Comparison of ENCODE assay signal across 23 mouse cellular contexts in the genomic region with DNA sequence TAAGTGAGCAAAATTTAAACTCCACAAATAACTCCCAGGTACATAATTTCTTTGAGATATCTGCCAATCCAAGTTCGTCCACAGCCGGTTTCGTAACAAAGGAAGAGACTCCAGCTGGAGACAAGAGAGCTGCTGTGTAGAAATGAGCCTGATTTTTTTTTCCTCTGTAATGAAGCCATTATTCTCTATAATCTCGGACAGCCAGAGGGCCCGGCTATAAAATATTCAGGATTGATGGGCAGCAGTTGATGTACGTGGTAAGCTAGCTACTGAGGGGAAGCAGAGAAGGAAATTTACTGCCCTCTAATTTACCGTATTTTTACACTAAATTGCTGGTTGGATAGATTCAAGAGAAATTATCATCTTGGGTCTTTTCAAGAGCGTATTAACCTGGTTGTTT.
"Had no signal": no experiment of that assay in that cellular context is flagged by ENCODE, and none has a peak within 500 bp of the region (broad histone marks: within the 10 kb centered on the region; RNA-seq: fewer than 3 reads in every experiment).

No protein-coding gene starts in this region.

- DNase-seq: kidney, adult 2 months; kidney, postnatal 25 days; layer of hippocampus, adult 9-11 months; liver; lung, adult 18-20 months; lung, postnatal 10 days; lung, postnatal 36 days; right cerebral cortex, adult 18-20 months; right cerebral cortex, postnatal 25 days; spleen, adult 18-20 months; thymus, adult 18-20 months; thymus, postnatal 36 days had no signal

- ATAC-seq: intestine, postnatal 0 days; liver, embryonic 12.5 days; midbrain, embryonic 13.5 days had no signal

- H3K4me2 ChIP-seq: limb, embryonic 13.5 days; liver, embryonic 12.5 days; liver, embryonic 15.5 days; lung, embryonic 15.5 days; midbrain, embryonic 13.5 days had no signal

- H3K36me3 ChIP-seq: limb, embryonic 10.5 days; limb, embryonic 13.5 days; liver, embryonic 12.5 days; liver, embryonic 15.5 days had no signal

- H3K9me3 ChIP-seq: limb, embryonic 10.5 days; limb, embryonic 13.5 days; liver, embryonic 12.5 days; liver, embryonic 15.5 days; lung, embryonic 15.5 days; megakaryocyte, embryonic 14.5 days; midbrain, embryonic 10.5 days; midbrain, embryonic 13.5 days had no signal

- H3K4me1 ChIP-seq: limb, embryonic 13.5 days; liver, embryonic 12.5 days; liver, embryonic 15.5 days; lung, embryonic 15.5 days; megakaryocyte, embryonic 14.5 days; midbrain, embryonic 10.5 days; midbrain, embryonic 13.5 days had no signal

- H3K9ac ChIP-seq: limb, embryonic 13.5 days; liver, embryonic 12.5 days; liver, embryonic 15.5 days; lung, embryonic 15.5 days; midbrain, embryonic 13.5 days had no signal

- H3K27me3 ChIP-seq: limb, embryonic 13.5 days; liver, embryonic 12.5 days; liver, embryonic 15.5 days; lung, embryonic 15.5 days; megakaryocyte, embryonic 14.5 days; midbrain, embryonic 13.5 days had no signal

- H3K27ac ChIP-seq: kidney, postnatal 0 days; layer of hippocampus, adult 2 months; limb, embryonic 10.5 days; limb, embryonic 13.5 days; liver, embryonic 12.5 days; liver, embryonic 15.5 days; lung, embryonic 15.5 days; midbrain, embryonic 10.5 days; midbrain, embryonic 13.5 days had no signal

- H3K4me3 ChIP-seq: layer of hippocampus, adult 2 months; limb, embryonic 10.5 days; limb, embryonic 13.5 days; liver, embryonic 12.5 days; liver, embryonic 15.5 days; lung, embryonic 15.5 days; megakaryocyte, embryonic 14.5 days; midbrain, embryonic 10.5 days; midbrain, embryonic 13.5 days had no signal
